Mouse (Mus musculus) lung, postnatal 0 days (tissue): Measurements from ENCODE around the gene Nell1.

Experiments
- CTCF ChIP-seq: IDR thresholded peaks from 2 replicates; pipeline ENCODE4 v1.5.1; 2016; ENCODE audit warnings: antibody characterized with exemption, mild to moderate bottlenecking
- EP300 ChIP-seq: IDR thresholded peaks from 2 replicates; pipeline ENCODE4 v1.6.1; 2016; ENCODE audit warnings: antibody characterized with exemption, mild to moderate bottlenecking, control low read depth

DNA sequence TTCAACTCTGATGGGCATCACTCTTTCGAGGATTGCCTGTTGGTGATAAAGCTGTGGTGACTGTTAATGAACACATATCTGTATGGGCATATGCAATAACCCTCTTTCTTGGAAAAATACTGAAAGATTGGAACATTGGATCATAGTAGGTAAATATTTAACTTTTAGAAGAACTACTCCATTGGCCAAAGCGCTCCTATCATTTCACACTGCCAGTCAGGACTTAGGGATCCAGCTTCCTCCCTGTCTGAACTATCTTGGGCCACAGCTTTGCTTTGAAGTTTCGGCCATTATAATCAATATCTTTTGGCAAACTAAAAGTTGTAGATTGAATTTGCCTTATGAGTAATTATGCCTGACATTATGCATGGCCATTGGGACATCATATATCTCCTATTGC is 780.9 kb downstream of the Nell1 start:
- TF ChIP-seq CTCF = no peak
- no peak for TF ChIP-seq EP300
